ENCODE assay signal across 21 mouse cellular contexts in the genomic region with DNA sequence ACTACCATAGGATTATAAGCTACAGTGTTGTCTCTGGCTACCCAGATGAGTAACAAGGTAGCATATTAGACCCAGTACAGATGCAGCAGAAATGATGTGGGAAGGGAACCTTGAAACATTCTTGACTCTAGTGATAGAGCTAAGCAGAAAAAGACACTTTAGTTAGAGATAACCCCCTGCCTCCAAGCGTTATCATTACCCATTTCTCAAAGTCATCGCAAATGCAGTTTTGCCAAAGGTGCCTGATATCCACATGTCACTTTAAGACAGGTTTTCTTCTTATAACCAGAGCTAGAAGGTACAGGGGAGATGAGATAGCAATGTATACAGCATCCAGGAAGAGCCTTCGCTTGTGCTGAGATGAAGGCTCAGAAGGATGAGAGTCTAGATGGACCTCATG.
"Had no signal": no experiment of that assay in that cellular context is flagged by ENCODE, and none has a peak within 500 bp of the region (broad histone marks: within the 10 kb centered on the region; RNA-seq: fewer than 3 reads in every experiment).

No protein-coding gene starts in this region.

- DNase-seq: kidney, adult 11 months; kidney, adult 8-10 months; kidney, postnatal 10 days; kidney, postnatal 36 days; layer of hippocampus, adult 9-11 months; lung, embryonic 14.5 days; right cerebral cortex, adult 18-20 months; right cerebral cortex, postnatal 14 days; spleen, adult 18-20 months; thymus, postnatal 25 days had no signal

- H3K9me3 ChIP-seq: intestine, embryonic 15.5 days; kidney, embryonic 15.5 days; limb, embryonic 10.5 days; limb, embryonic 13.5 days; midbrain, embryonic 12.5 days; midbrain, embryonic 15.5 days; neural tube, embryonic 12.5 days; neural tube, embryonic 15.5 days; stomach, embryonic 15.5 days had no signal

- ATAC-seq: intestine, embryonic 15.5 days; lung, postnatal 0 days; midbrain, embryonic 15.5 days had no signal

- H3K4me3 ChIP-seq: intestine, embryonic 15.5 days; kidney, embryonic 15.5 days; limb, embryonic 10.5 days; limb, embryonic 13.5 days; midbrain, embryonic 12.5 days; midbrain, embryonic 15.5 days; neural tube, embryonic 12.5 days; neural tube, embryonic 15.5 days; stomach, embryonic 15.5 days had no signal

- H3K9ac ChIP-seq: intestine, embryonic 15.5 days; kidney, embryonic 15.5 days; limb, embryonic 13.5 days; lung, embryonic 14.5 days; midbrain, embryonic 12.5 days; midbrain, embryonic 15.5 days; neural tube, embryonic 12.5 days; neural tube, embryonic 15.5 days; stomach, embryonic 15.5 days had no signal

- H3K36me3 ChIP-seq: intestine, embryonic 15.5 days; kidney, embryonic 15.5 days; limb, embryonic 10.5 days; limb, embryonic 13.5 days; midbrain, embryonic 12.5 days; midbrain, embryonic 15.5 days; neural tube, embryonic 12.5 days; neural tube, embryonic 15.5 days; stomach, embryonic 15.5 days had no signal

- H3K4me1 ChIP-seq: intestine, embryonic 15.5 days; kidney, embryonic 15.5 days; limb, embryonic 10.5 days; limb, embryonic 13.5 days; midbrain, embryonic 12.5 days; midbrain, embryonic 15.5 days; neural tube, embryonic 12.5 days; neural tube, embryonic 15.5 days; stomach, embryonic 15.5 days had no signal

- H3K4me2 ChIP-seq: intestine, embryonic 15.5 days; kidney, embryonic 15.5 days; limb, embryonic 13.5 days; lung, embryonic 14.5 days; midbrain, embryonic 12.5 days; midbrain, embryonic 15.5 days; neural tube, embryonic 12.5 days; neural tube, embryonic 15.5 days; stomach, embryonic 15.5 days had no signal

- H3K27me3 ChIP-seq: intestine, embryonic 15.5 days; kidney, embryonic 15.5 days; limb, embryonic 13.5 days; midbrain, embryonic 12.5 days; midbrain, embryonic 15.5 days; neural tube, embryonic 12.5 days; neural tube, embryonic 15.5 days; stomach, embryonic 15.5 days had no signal

- H3K27ac ChIP-seq: intestine, embryonic 15.5 days; kidney, embryonic 15.5 days; limb, embryonic 10.5 days; limb, embryonic 13.5 days; macrophage; midbrain, embryonic 12.5 days; midbrain, embryonic 15.5 days; neural tube, embryonic 12.5 days; neural tube, embryonic 15.5 days; stomach, embryonic 15.5 days had no signal
